Mouse (Mus musculus) frontal cortex, postnatal 25 days (tissue): ENCODE measurements around the gene Nagpa.
"Not testable (repeated sequence)": the region's sequence is repeated elsewhere in the genome, so short reads cannot be mapped to it uniquely, and the experiment has no call there.

Experiments
- DNase-seq, 2 experiments: peaks; one replicate each; pipeline ENCODE4 v3.0.0; 2022; ENCODE audit warnings: low spot score in 2 of 2

The Nagpa gene

DNA sequence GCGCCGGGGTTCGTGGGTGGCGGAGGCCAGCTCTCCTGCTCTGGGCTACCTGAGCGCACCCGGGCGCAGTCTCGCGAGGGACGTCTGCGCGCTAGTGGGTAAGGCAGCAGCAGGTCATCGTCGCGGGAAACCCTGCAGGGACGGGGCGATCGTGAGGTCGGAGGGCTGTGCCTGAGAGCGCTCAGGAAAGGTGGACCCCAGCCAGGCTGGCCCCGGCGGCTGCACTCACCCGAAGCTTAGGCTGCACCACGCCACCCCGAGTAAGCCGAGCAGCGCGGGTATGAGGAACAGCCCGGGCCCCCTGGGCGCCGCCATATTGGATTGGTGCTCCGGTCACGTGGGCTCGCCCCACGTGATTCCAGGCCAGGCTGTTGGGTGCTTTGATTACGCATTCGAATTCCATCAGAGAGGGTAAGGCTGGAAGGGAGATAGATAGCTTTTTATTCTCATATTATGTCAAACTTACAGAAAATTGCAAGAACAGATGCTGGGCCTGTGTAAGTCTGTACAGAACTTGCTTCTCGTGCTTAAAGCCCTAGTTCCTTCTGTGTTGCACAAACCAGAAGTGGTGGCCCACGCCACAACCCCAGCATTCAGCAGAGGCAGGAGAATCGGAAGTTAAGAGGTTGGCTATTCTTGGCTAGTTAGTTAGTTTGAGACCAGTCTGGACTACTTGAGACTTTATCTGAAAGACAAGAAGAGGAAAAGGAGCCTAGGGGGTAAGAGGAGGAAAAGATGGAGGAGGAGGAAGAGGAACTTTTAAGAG, at the start of gene Nagpa:
TSS of gene Nagpa (minus strand) at position 345 of the 766 bp plus-strand sequence.
- DNase-seq: peak; percentile 63 to 69

DNA sequence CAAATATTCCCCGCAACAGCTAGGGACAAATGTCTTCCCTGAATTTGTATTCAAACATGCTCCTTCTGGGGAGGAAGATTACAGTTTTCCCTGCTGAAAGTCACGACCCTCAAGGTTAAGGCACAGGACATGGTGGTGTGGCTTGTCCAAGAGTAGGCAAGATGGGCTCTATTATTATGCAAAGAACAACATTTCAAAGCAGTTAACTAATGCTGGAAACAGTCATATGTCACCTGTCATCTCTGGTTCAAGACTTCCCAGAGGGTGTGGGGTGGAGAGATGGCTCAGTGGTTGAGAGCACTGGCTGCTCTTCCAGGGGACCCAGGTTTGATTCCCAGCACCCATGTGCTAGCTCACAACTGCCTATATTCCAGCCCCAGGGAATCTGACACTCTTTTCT, 48.4 kb upstream of the Nagpa start:
- DNase-seq: no peak

DNA sequence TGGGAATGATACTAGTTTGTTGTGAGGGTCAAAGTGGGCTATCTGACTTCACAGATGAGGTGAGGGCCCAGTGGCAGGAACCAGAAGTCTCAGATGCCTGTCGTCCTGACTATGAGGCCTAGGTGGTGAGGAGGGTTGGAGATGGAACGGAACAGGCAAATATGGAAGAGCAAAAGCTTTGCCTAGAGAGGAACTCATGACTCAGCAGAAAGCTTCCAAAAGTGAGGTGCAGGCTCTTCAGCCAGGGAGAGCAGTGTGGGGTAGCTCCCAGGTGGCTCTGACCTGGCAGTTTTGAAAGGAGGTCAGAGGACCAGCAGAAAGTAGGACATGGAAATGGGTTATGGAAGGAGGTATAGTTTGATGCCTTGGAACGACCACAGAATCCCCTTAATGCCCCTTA, 47.1 kb upstream of the Nagpa start:
- DNase-seq: no peak

DNA sequence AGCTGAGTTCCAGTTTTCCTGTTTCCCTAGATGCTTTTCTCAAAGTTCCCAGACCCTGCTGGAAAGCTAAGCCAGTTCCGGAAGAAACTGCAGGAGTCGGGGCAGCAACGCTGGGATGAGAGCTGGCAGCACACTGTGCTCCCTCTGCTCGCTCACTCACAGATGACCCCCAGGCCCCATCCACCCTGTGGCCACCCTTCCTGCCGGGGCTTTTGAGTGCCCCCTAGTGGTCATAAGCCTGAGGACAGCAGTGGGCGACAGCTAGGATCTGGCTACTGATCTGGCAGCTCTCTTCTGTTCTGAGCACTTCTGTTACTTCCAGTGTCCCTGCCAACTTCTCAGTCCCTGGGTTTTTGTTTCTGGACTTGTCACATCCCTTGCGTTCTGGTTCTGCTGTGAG, 40.6 kb upstream of the Nagpa start:
- peak in 1 of 2 experiments; percentile 43 for DNase-seq

DNA sequence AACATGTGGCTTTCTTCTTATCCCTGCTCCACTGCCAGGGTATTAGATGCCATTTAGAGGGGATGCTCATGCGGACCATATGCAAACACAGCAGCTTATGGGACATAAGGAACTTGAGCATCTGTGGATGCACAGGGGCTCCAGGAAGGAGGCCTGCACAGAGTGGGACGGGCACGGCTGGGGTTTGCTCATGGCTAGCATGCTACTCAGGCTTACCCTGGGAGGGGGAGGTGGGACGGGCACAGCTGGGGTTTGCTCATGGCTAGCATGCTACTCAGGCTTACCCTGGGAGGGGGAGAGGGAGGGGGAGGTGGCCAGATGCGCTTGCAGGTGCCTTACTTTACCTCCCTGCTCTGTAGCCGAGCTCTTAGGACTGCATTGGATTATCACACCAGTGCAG, 39.1 kb upstream of the Nagpa start:
- no peak for DNase-seq

DNA sequence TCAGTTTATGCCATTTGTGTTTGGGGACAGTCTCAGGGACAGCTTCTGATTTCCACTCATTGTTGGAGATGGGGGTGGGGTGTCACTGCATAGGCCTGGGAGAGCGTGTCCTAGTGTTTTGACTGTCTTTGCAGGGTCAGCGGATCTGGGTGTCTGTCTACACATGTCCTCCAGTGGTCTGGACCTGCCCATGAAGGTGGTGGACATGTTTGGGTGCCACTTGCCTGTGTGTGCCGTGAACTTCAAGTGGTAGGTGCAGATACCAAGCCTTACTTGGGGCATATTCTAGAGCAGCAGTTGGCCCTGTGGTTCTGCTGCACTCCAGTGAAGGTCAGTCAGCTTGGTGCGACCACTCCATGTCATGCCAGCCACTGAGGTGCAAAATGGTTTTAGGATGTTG, 38.5 kb upstream of the Nagpa start:
- DNase-seq: no peak

DNA sequence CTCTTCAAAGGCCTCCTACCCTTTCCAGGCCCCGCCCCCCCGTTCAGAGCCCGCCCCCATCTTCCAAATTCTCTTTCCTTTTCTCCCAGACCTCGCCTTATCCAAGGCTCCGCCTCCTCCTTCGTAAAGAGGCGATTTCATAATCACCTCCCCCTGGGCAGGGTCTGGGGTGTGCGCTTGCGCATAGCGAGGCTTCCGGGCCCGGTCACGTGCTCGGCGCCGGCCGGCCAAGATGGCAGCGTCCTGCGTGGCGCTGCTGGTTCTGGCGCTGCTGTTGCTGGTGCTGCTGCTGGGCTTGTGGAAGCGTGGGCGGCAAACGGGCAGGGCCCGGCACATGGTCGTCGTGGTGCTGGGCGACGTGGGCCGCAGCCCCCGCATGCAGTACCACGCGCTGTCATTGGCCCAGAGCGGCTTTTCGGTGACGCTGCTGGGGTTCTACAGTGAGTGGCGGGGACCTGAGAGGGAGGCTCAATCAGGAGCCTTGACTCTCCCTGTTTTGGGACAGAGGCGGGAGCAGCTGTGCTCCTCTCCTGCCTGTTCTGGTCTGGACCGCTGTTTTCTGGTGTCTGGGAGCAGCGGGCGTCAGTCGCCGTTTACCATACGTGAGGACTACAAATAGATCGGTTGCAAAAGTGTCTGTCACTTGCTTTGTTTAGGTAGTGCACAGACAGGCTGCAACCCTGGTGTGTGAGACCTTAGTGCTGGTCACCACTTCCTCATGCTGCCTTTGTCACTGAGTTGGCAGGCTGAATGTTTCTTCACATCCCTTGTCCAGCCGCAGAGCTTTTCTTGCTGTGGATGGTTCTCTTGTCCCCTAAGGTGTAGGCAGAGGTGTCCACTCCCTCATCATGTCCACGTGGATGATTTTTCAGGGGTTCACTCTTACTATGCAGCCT, 29.9 kb upstream of the Nagpa start, which contains the start of gene Alg1:
TSS of gene Alg1 (plus strand) at position 204 of the 896 bp plus-strand sequence.
- DNase-seq: peak; percentile 84 to 88

DNA sequence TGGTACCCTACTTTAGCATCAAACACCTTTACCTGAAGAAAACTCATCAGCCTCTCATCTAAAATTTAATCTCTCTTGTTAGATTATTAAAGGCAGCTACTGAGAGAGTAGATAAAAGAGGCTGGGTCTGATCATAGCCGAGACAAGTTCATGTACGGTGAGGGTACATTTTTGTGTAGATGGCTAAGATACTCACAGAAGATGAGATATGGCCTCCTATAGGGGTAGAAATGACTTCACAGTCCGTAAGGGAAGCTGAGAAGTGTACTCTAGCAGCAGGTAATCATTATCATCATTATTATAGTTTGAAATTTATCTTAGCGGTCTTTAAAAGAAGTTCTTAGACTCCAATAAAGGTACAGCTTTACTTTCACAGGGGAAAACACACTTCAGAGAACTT, 29.2 kb upstream of the Nagpa start:
- DNase-seq: no peak

DNA sequence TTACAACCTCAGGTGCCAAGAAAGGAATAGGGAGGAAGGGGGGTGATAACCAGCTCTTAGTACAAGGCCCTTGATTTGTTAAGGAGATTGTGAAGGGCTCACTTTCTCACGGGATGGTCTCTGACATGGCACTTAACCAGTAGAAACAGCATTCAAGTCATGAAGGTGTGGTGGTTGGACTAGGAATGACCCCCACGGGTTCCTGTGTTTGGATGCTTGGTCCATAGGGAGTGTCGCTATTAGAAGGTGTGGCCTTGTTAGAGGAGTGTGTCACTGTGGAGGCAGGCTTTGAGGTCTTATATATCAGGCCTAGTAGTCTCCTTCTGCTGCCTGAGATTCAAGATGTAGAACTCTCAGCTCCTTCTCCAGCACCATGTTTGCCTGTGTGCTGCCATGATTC, 24.3 kb upstream of the Nagpa start:
- DNase-seq: not testable (repeated sequence)

DNA sequence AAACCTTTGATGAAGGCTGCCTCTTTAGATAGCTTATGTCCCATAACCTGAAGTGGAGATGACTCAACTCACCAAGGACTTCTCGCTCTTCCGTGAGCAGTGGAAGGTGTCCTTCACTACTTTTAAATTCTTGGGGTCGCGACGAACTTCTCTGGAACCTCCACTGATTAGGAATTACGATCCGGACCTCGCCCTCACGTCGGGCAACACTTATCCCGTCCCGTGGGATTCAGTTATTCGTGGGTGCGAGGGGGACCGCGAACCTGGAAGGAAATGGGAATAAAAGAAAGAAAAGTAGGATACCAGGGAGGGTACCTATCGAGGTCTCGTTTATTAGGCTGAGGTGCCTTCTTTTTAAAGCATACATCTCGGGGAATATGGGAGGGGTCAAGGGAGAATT, 23.7 kb upstream of the Nagpa start:
- DNase-seq: not testable (repeated sequence)

DNA sequence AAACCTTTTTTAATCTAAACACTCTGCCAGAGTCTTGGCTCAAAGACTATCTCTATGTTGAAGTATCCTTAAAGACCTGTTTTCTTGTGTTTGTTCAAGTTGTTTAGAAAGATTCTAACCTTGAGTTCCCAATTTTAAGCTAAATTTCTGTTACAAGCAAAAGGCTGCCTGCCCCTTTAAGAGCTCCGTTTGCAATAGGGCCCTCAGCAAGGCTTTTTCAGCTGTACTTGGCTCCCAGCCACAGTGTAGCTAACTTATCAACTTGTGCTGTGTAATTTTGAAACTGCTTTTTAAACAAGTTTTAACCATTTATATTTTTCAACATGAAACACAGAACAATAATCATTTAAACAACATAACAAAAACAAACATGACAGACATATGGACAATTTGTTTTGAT, 22.7 kb upstream of the Nagpa start:
- not testable (repeated sequence) for DNase-seq

DNA sequence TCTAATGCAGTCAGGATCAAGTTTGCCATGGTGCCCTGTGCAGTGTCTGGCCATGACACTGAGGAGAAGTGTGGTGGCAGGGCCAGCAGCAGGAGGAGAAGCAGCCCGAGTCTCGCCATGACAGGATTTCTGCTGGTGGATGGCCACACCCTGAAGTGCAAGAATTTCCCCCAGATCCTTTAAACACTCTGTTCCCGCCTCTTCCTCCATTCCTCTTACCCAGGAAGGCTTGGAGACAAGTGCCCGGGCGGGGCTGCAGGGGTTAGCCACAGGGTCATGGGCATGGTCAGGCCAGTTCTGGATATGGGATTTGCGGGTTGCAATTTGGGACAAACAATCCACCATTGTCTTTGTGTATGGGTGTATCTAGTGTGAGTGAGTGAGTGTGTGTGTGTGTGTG, 18.3 kb upstream of the Nagpa start, which contains the start of gene AU021092:
TSS of gene AU021092 (minus strand) at position 160 of the 400 bp plus-strand sequence.
- no peak for DNase-seq

DNA sequence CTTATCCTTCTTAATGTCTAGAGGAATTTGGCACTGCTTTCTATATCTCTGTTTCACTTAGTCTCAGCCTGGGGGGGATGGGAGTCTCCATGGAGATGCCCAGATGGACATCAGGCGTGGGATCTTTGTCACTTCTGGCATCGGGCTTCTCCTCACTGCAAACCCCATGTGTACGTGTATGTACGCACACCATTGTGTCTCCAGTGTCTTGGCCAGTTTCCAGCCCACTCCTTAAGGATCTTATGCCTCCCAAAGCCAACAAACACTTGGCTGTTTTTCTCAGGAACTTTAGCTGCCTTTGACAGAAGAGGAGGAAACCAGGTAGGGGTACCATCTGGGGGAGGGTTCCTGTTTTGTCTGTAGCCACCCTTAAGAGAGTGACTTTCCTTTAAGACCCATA, 17.6 kb upstream of the Nagpa start:
- DNase-seq: no peak

DNA sequence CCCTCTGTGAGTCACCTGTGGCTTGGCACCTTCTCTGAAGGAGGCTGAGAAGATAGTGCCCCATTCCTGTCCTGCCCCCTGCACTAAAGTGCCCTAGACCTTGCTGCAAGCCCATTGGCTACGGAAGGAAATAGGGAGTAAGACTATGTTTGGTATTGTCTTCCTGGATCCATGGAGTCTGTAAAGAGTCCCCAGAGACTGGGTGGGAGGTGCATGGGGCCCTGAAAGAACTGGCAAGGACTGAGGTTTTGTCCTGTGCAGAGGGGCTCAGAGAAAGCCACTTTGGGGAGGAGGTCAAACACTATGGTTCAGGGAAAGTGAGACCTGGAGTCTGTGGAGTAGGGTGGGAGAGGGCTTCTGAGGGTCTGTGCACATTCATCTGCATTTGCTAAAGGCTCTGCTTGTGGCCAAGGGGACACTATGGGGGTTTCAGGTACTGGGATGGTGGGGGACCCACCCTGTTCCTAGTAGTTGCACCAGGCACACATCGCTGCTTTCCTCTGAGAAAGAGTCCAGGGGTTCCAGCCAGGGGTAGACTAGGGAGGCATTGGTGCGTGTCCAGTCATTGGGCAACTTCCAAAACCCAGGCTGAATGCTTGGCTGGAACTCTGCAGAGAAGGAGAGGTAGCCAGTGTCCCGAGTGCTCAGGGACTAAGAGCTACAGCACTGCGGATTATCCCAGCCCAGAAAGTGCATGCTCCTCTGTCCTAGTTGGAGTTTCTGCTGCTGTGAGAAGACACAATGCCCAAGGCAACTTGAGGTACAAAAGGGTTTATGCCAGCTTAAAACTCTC, 13.7 kb upstream of the Nagpa start:
- no peak for DNase-seq

DNA sequence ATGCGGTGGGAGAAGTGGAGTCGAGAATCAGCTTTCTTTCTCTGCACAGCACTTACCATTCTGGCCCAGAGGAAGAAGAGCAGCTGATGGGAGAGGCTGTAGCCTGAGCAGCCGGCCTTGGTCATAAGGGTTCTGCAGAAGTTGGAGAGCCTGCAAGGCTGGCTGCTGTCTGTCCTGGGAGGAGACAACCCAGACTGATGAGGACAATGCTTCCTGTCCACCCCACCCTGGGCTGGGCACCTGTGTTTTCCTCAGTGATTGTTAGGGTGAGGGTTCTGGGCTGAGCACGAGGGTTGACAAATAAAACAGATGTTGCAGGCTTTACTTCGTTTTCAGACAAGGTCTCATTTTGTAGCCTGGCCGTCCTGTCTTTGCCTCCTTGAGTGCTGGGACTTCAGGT, 12.9 kb upstream of the Nagpa start:
- DNase-seq: no peak

DNA sequence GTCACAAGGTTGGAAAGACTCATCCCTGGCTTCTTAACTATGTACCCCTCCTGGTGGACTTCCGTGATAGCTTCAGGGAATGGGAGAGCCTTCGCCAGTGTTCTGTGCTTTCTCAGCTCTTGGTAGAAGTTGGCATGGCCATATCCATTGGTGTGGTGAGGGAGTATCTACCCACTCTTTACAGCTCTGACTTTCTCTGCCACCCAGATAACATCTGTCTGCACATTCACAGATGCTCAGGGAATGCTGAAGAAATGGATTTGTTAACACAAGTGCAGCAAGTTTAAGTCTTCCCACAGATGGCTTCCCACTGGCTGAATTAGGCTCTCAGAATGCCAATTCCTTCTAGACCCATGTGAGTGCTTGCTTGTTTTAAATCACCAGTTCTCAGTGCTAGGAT, 10.3 kb upstream of the Nagpa start:
- no peak for DNase-seq

DNA sequence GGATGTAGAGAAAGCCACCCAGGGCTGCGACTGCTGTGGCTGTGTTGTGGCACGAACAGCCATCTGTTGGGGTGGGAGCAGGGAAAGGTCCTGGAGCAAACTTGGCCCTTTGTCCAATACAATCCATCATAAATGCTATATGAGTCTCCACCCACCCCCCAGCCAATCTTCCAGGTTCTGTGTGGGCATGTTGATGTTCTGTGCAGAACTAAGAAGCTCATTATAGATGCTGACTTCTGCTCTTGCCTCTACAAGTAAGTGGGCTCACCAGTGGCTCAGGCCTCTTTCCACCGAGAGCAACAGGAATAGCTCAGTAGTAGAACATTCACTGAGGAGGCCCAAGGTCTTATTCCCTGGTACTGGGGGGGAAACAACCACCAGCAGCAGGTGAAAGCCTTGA, 8.3 kb upstream of the Nagpa start:
- DNase-seq: no peak

DNA sequence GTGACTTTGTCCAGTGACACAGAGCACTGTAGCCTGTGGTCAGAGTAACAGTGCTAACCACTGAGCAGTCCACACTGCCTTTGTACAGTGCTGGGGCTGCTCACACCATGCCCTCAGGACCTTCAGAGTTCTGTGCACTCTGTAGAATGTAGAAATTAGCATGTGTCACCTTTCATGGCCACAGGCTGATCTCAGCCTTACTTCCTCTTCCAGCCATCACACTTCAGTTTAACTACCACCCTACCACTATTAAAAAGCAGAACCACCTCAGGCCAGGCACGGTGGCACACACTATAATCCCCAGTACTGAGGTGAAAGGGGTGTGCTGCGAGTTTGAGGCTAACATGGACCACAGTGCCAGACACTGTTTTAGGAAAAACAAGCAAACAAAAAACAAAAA, 6.6 kb upstream of the Nagpa start:
- DNase-seq: no peak

DNA sequence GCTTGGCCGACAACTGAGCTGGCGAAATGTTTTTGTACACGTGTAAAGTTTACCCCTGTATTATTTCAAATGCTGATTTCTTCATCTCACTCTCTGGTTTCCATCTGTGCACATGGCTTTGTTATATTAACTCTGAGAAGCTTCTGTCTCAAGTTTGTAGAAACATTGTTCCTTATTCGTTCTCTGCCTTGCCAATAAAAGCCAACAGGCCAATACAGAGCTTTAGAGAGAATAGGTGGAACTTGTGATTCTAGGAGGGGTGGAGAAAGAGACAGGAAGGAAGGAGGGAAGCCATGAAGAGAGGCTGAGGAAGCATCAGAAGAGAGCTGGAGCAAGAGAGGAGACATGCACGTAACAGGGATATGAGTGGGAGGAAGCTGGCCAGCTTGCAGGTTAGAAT, 2.2 kb upstream of the Nagpa start:
- no peak for DNase-seq

DNA sequence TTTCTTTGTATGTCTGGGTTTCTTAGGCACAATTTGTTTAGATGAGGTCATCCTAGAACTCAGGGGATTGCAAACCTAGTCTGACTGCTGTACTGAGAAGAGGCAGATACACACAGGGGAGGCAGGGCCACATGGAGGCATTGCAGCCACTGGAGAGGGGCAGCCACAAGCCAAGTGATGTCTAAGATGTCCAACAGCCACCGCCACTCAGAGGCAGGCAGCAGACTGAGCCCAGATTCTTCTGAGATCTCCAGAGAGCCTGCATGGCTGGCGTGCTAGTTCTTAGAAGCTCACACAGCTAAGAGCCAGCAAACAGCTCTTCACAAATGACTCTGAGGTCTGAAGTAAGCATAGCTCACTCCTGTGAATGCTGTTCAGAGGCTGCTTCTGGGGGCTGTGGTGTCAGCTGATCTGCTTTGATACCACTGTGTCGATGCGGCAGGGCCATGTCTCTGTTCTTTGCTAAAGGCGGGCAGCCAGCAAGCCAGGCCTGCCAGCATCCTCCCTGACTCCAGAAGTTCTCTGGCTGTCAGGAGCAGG, 1.7 kb upstream of the Nagpa start:
- no peak for DNase-seq

DNA sequence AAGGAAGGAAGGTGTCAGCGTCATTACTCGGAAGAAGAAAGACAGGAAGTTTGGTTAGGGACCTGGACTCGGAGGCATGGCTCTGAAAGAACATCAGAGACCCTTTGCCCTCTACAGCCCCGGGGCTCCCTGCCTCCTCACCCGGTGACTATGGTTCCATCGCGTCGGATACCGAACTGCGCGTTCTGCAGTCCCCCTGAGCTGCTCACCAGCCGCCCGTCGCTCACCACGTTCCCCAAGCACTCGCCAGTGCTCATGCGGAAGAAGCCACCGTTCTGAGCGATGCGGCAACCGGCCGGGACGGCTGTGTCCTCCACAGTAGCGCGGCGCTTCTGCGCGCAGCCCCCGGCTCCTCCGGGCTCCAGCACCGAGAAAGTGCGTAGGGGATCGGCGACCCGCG, 612 bp downstream of the Nagpa start:
- no peak for DNase-seq

DNA sequence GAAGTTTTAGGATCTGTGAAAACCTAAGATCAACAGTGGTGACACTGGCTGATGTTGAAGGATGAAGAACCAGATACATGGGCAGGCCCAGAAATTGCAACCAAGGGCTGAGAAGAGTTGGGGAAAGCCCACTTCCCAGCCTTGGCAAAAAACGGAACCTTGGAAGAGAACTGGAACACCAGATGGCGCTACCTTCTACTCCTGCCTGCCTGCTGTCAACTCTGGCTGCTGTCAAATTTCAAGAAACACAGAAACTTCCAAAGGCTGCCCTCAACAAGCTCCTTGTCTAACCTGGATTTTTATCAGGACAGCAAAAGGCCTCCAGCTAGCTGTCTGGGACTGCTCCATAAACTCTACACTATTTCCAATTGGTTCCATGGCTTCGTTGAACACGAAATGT, 1.1 kb downstream of the Nagpa start:
- DNase-seq: peak; percentile 30 to 32
